Mouse (Mus musculus): Measurements from ENCODE around the gene Alg12.

GRCm38 (mm10) chr15:88829791-88830440, 10.8 kb upstream of the Alg12 start:
- TF ChIP-seq CTCF (IDR thresholded peaks at IDR 0.05; ENCODE audit: insufficient read depth, low read depth, low read length) (no peak), POLR2A (IDR thresholded peaks at IDR 0.05; ENCODE audit: insufficient read depth, low read depth, low read length) (no peak)

Measured in olfactory bulb, adult 2 months (tissue).